In the genomic region with DNA sequence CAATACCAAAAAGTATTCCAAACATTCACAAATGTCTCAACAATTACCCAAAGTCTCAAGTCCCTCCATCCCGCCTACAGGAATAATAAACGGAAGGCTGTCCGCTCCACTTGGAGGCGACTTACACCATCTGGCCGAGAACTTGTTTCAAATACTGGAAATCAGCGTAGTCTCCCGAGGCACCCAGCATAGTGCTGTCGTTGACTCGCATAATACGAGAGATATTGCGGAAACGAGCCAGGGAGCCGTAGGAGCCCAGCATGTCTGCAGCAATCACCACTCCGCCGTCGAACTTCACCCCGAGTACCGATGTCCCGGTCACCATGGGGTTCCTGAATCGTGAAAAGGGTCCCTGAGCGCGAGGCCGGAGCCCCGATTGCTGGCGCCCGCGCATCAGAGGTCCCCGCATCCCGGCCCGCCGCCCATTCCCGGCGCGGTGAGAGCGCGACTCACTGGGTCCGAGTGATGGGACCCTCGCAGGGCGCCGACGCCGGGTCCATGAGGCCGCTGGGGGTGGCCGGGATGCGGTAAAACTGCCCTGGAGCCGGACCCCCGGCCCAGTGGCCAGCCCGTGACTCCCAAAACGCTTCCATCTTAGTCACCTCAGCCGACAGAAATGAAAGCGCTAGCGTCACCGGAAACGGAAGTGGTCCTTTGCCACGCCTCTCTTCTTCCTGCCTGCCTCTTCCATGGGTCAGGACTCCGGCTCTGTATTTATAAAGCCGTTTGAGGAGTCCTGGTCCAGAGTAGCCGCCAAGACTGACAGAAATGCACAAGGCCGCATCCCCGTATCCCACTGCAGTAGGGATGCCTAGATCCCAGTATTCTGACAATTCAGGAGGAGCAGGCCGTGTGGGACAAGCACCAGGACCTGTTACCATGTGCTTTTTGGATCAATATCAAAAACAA, we compare ENCODE assay signal across 8 mouse cellular contexts. TPM values are rescaled to one million over a fixed set of nuclear protein-coding genes. Genes with fewer than 3 reads are reported as not detected.
A peak's percentile ranks its signal among the peaks of the same experiment; 100 is the strongest.
DNase-seq lines count a peak whose midpoint lies in the region; ATAC-seq and TF ChIP-seq lines count a peak whose summit lies in the region.

A gene (minus strand): TSS at position 646 of the 909 bp plus-strand sequence.

- ATAC-seq in embryonic facial prominence, embryonic 12.5 days (ENCODE audit: insufficient number of reproducible peaks, insufficient read depth, low FRiP score, low TSS enrichment): peak; percentile 66
- peak; percentile 69; the same call in 1 of the 2 replicates for ATAC-seq in limb, embryonic 12.5 days (ENCODE audit: insufficient number of reproducible peaks, insufficient read depth, low FRiP score, low TSS enrichment, low read depth)
- ATAC-seq in midbrain, embryonic 15.5 days (replicated peaks): peak; percentile 93

- peaks cover 31% of the 10 kb centered on the region for H3K36me3 ChIP-seq in embryonic facial prominence, embryonic 12.5 days
- no peaks in the 10 kb centered on the region; the same call in 1 of the 2 replicates for H3K36me3 ChIP-seq in kidney, adult 2 months (ENCODE audit: control insufficient read depth, insufficient read depth, low read length)
- peaks cover 40% of the 10 kb centered on the region for H3K36me3 ChIP-seq in limb, embryonic 12.5 days
- peaks cover 34% of the 10 kb centered on the region for H3K36me3 ChIP-seq in midbrain, embryonic 15.5 days (replicated peaks)
- peaks cover 17% of the 10 kb centered on the region for H3K36me3 ChIP-seq in spleen, adult 2 months (ENCODE audit: control insufficient read depth, insufficient read depth, low read length)

- TF ChIP-seq POLR2A in kidney, adult 2 months (IDR thresholded peaks at IDR 0.05; ENCODE audit: low read depth, low read length): peak; percentile 44
- peak; percentile 65 for TF ChIP-seq POLR2A in spleen, adult 2 months (IDR thresholded peaks at IDR 0.05; ENCODE audit: low read depth, low read length)

- no peak for TF ChIP-seq CTCF in kidney, adult 2 months (conservative IDR thresholded peaks at IDR 0.05; ENCODE audit: insufficient read depth, insufficient read length, low read depth, low read length)
- TF ChIP-seq CTCF in spleen, adult 2 months (IDR thresholded peaks at IDR 0.05; ENCODE audit: extremely low read depth, insufficient read depth, insufficient read length, insufficient replicate concordance): no peak

- no peaks in the 10 kb centered on the region for H3K9me3 ChIP-seq in embryonic facial prominence, embryonic 12.5 days
- H3K9me3 ChIP-seq in limb, embryonic 12.5 days: no peaks in the 10 kb centered on the region
- H3K9me3 ChIP-seq in midbrain, embryonic 15.5 days: no peaks in the 10 kb centered on the region

- peak within 1 kb of the TSS; percentile 91 for H3K4me3 ChIP-seq in embryonic facial prominence, embryonic 12.5 days
- peak within 1 kb of the TSS; percentile 72 for H3K4me3 ChIP-seq in kidney, adult 2 months (ENCODE audit: insufficient read depth, low read depth, low read length)
- peak within 1 kb of the TSS; percentile 95 for H3K4me3 ChIP-seq in limb, embryonic 12.5 days (replicated peaks)
- peak within 1 kb of the TSS; percentile 83 for H3K4me3 ChIP-seq in midbrain, embryonic 15.5 days
- H3K4me3 ChIP-seq in spleen, adult 2 months (ENCODE audit: extremely low read depth, insufficient read depth, insufficient read length): peak within 1 kb of the TSS; percentile 77

- H3K4me1 ChIP-seq in embryonic facial prominence, embryonic 12.5 days: peaks cover 18% of the 10 kb centered on the region
- peaks cover 6% of the 10 kb centered on the region; the same call in 1 of the 2 replicates for H3K4me1 ChIP-seq in kidney, adult 2 months (ENCODE audit: control insufficient read depth, insufficient read depth, low read length)
- H3K4me1 ChIP-seq in limb, embryonic 12.5 days (replicated peaks): peaks cover 11% of the 10 kb centered on the region
- H3K4me1 ChIP-seq in midbrain, embryonic 15.5 days: peaks cover 23% of the 10 kb centered on the region
- peaks cover 5% of the 10 kb centered on the region; the same call in 1 of the 2 replicates for H3K4me1 ChIP-seq in spleen, adult 2 months (ENCODE audit: control insufficient read depth, insufficient read depth, insufficient read length)

- WGBS in embryonic facial prominence, embryonic 12.5 days: 2% methylated on average over 61 of the region's 61 CpGs
- WGBS in kidney, adult 2 months: under 1% methylated on average over 61 of the region's 61 CpGs
- WGBS in limb, embryonic 12.5 days: 1% methylated on average over 61 of the region's 61 CpGs
- under 1% methylated on average over 61 of the region's 61 CpGs for WGBS in midbrain, embryonic 15.5 days
- 2% methylated on average over 61 of the region's 61 CpGs for WGBS in spleen, adult 2 months

- no peaks in the 10 kb centered on the region for H3K27me3 ChIP-seq in embryonic facial prominence, embryonic 12.5 days
- no peaks in the 10 kb centered on the region for H3K27me3 ChIP-seq in kidney, adult 2 months (replicated peaks; ENCODE audit: control insufficient read depth, insufficient read depth, low read length)
- no peaks in the 10 kb centered on the region for H3K27me3 ChIP-seq in limb, embryonic 12.5 days
- H3K27me3 ChIP-seq in midbrain, embryonic 15.5 days (replicated peaks): no peaks in the 10 kb centered on the region
- no peaks in the 10 kb centered on the region for H3K27me3 ChIP-seq in spleen, adult 2 months (ENCODE audit: control insufficient read depth, insufficient read depth, low read length)

- peak; percentile 80 for DNase-seq in 3134 (ENCODE audit: extremely low read depth, insufficient read length, low spot score)
- DNase-seq in adrenal gland, postnatal 25 days: peak; percentile 81
- DNase-seq in heart, adult 18-20 months: peak; percentile 91 to 93
- DNase-seq in kidney, adult 2 months: peak; percentile 93
- DNase-seq in spleen, adult 2 months (ENCODE audit: low read depth in 1 of 2, low spot score in 2 of 2): peak; percentile 76 to 78

- peak within 1 kb of the TSS; percentile 83 for H3K4me2 ChIP-seq in embryonic facial prominence, embryonic 12.5 days (replicated peaks)
- peak within 1 kb of the TSS; percentile 70 for H3K4me2 ChIP-seq in limb, embryonic 12.5 days
- H3K4me2 ChIP-seq in midbrain, embryonic 15.5 days: peak within 1 kb of the TSS; percentile 86

- peak within 1 kb of the TSS; percentile 85 for H3K9ac ChIP-seq in embryonic facial prominence, embryonic 12.5 days
- peak within 1 kb of the TSS; percentile 82 for H3K9ac ChIP-seq in limb, embryonic 12.5 days (replicated peaks)
- peak within 1 kb of the TSS; percentile 91 for H3K9ac ChIP-seq in midbrain, embryonic 15.5 days

- H3K27ac ChIP-seq in embryonic facial prominence, embryonic 12.5 days: peak within 1 kb of the TSS; percentile 71
- peak within 1 kb of the TSS; percentile 87 for H3K27ac ChIP-seq in kidney, adult 2 months (ENCODE audit: insufficient read depth, low read depth, low read length)
- H3K27ac ChIP-seq in limb, embryonic 12.5 days: peak within 1 kb of the TSS; percentile 72
- H3K27ac ChIP-seq in midbrain, embryonic 15.5 days: peak within 1 kb of the TSS; percentile 89
- H3K27ac ChIP-seq in spleen, adult 2 months (ENCODE audit: insufficient read depth, low read length): peak within 1 kb of the TSS; percentile 46; the same call in 1 of the 2 replicates

RNA-seq across cellular contexts. Expression of the gene that starts here (rescaled TPM):
- total RNA-seq in adrenal gland, postnatal 25 days (2021): 312 and 325 TPM in 2 replicates
- 313 and 349 TPM in 2 replicates for polyA plus RNA-seq in embryonic facial prominence, embryonic 12.5 days (2016; fragmentation: Nextera tagmentation; extraction: Ambion mirVana)
- total RNA-seq in heart, adult 18-20 months (2021): 100 to 1,000 TPM; 223 to 258 TPM
- 235 and 307 TPM in 2 replicates for polyA plus RNA-seq in kidney, adult 2 months (2012; rRNA removed)
- 316 and 330 TPM in 2 replicates for polyA plus RNA-seq in limb, embryonic 12.5 days (2016; fragmentation: Nextera tagmentation; extraction: Ambion mirVana)
- 357 and 395 TPM in 2 replicates for polyA plus RNA-seq in midbrain, embryonic 15.5 days (2015; fragmentation: Nextera tagmentation; extraction: Ambion mirVana)
- 117 and 140 TPM in 2 replicates for polyA plus RNA-seq in spleen, adult 2 months (2012; rRNA removed)

Comparison
In these comparisons a context has a peak if more than half of its experiments do, and no peak if none do; other contexts are left out.
1. Peak in every context shown above with its lines: DNase-seq, ATAC-seq, H3K4me3 ChIP-seq and H3K27ac ChIP-seq.